Mouse (Mus musculus): ENCODE results near the gene Clec10a. TPM values are rescaled to one million over a fixed set of nuclear protein-coding genes. Genes with fewer than 3 reads are reported as not detected.

Clec10a gene
- total and polyA plus RNA-seq, 2 experiments from 2014 or later = 0.67 to 1.6 TPM

DNA sequence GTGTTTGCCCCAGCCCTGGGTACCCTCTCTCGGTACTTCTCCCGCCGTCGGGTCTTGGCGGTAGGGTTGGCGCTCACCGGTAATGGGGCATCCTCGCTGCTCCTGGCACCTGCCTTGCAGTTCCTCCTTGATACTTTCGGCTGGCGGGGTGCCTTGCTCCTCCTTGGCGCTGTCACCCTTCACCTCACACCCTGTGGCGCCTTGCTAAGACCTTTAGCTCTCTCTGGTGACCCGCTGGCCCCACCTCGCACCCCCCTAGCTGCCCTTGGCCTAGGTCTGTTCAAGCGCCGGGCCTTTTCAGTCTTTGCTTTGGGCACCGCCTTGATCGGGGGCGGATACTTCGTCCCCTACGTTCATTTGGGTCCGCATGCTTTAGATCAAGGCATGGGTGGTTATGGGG lies 59.3 kb downstream of the Clec10a start:
- peaks cover 7% of the 10 kb centered on the region for H3K36me3 ChIP-seq (ENCODE audit: insufficient read depth)
- peaks cover 27% of the 10 kb centered on the region for H3K4me1 ChIP-seq (ENCODE audit: insufficient read depth)
- no peaks in the 10 kb centered on the region for H3K9me3 ChIP-seq (ENCODE audit: low read length)
- ATAC-seq (no peak), DNase-seq (no peak)
- peak overlapping the region; percentile 80; the same call in 1 of the 2 replicates for H3K4me2 ChIP-seq (ENCODE audit: low read depth)
- no peak overlapping the region for H3K9ac ChIP-seq
- 14% methylated on average over 22 of the region's 22 CpGs for WGBS
- H3K27me3 ChIP-seq (ENCODE audit: insufficient read depth, low read length) = peaks cover 23% of the 10 kb centered on the region
- no peak for TF ChIP-seq CTCF (IDR thresholded peaks at IDR 0.05; ENCODE audit: low read depth)
- no peak overlapping the region for H3K4me3 ChIP-seq (ENCODE audit: low read depth, low read length)
- H3K27ac ChIP-seq (ENCODE audit: low read depth, low read length) = no peak overlapping the region

DNA sequence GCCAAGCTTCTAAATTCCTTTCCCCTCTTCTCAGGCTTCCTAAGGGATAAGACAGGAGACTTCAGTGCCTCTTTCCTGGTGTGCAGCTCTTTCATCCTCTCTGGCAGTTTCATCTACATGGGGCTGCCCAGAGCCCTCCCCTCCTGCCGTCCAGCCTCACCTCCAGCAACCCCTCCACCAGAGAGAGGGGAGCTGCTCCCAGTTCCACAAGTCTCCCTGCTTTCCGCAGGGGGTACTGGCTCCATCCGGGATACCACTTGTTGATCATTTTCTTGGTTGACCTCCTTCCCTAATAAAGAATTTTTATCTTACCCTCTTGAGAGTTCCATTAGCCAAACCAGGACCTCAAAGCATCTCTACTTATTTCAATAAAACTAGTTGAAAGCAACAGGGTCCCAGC lies 60.1 kb downstream of the Clec10a start:
- no peak overlapping the region for H3K27ac ChIP-seq (ENCODE audit: low read depth, low read length)
- 50% methylated on average over 3 of the region's 3 CpGs for WGBS

DNA sequence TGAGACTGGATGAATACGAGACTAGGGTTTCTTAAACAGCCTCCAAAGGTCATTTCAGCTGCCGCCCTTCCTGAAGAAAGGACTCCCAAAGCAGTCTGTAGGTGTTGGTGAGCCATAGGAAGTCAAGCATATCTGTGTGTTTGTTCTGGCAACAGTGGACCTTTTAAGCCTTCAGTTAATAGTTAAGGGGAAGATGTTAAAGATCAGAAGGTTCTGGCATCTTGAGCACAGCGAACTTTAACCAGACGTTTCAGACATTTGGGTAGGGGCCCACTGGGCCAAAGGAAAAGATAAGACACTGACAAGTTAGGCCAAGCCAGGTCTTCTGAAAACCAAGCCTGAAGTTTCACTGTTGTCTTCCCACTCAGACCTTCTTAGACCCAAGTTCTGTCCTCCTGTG lies 62.0 kb downstream of the Clec10a start:
- TF ChIP-seq CTCF (IDR thresholded peaks at IDR 0.05; ENCODE audit: low read depth) = no peak
- H3K27ac ChIP-seq (ENCODE audit: low read depth, low read length) = no peak overlapping the region
- no peak overlapping the region for H3K4me3 ChIP-seq (ENCODE audit: low read depth, low read length)
- DNase-seq (no peak), ATAC-seq (no peak)
- peaks cover 20% of the 10 kb centered on the region for H3K27me3 ChIP-seq (ENCODE audit: insufficient read depth, low read length)
- H3K9me3 ChIP-seq (ENCODE audit: low read length) = no peaks in the 10 kb centered on the region
- H3K36me3 ChIP-seq (ENCODE audit: insufficient read depth) = peaks cover 7% of the 10 kb centered on the region
- H3K4me1 ChIP-seq (ENCODE audit: insufficient read depth) = peaks cover 38% of the 10 kb centered on the region
- WGBS = 91% methylated on average over 4 of the region's 4 CpGs
- H3K4me2 ChIP-seq (ENCODE audit: low read depth) = no peak overlapping the region
- no peak overlapping the region for H3K9ac ChIP-seq

More for the DNA sequence above, 60.1 kb downstream of the Clec10a start:
- Histone ChIP-seq H3K36me3 (ENCODE audit: insufficient read depth) (peaks cover 7% of the 10 kb centered on the region), H3K4me1 (ENCODE audit: insufficient read depth) (peaks cover 27% of the 10 kb centered on the region), H3K9ac (no peak overlapping the region), H3K27me3 (ENCODE audit: insufficient read depth, low read length) (peaks cover 23% of the 10 kb centered on the region), H3K4me2 (ENCODE audit: low read depth) (no peak overlapping the region), H3K4me3 (ENCODE audit: low read depth, low read length) (no peak overlapping the region), H3K9me3 (ENCODE audit: low read length) (no peaks in the 10 kb centered on the region)
- no peak for DNase-seq
- TF ChIP-seq CTCF (IDR thresholded peaks at IDR 0.05; ENCODE audit: low read depth) = no peak
- no peak for ATAC-seq

- Histone ChIP-seq H3K9me3 (ENCODE audit: low read length) (no peaks in the 10 kb centered on the region), H3K27me3 (ENCODE audit: insufficient read depth, low read length) (peaks cover 13% of the 10 kb centered on the region), H3K9ac (no peak overlapping the region), H3K27ac (ENCODE audit: low read depth, low read length) (no peak overlapping the region), H3K4me3 (ENCODE audit: low read depth, low read length) (no peak overlapping the region), H3K36me3 (ENCODE audit: insufficient read depth) (peaks cover 7% of the 10 kb centered on the region), H3K4me1 (ENCODE audit: insufficient read depth) (peaks cover 35% of the 10 kb centered on the region), H3K4me2 (ENCODE audit: low read depth) (peak overlapping the region; percentile 89)
- no peak for DNase-seq
- 88% methylated on average over 15 of the region's 15 CpGs for WGBS
- no peak for ATAC-seq
- no peak for TF ChIP-seq CTCF (IDR thresholded peaks at IDR 0.05; ENCODE audit: low read depth)
Observed at GRCm38 (mm10) chr11:70218741-70219470, 62.9 kb downstream of the Clec10a start.

- no peak for ATAC-seq
- Histone ChIP-seq H3K4me1 (ENCODE audit: insufficient read depth) (peaks cover 27% of the 10 kb centered on the region), H3K27me3 (ENCODE audit: insufficient read depth, low read length) (peaks cover 4% of the 10 kb centered on the region), H3K4me3 (ENCODE audit: low read depth, low read length) (peak overlapping the region; percentile 61), H3K36me3 (ENCODE audit: insufficient read depth) (peaks cover 7% of the 10 kb centered on the region), H3K9ac (peak overlapping the region; percentile 78), H3K4me2 (ENCODE audit: low read depth) (peak overlapping the region; percentile 89), H3K27ac (ENCODE audit: low read depth, low read length) (peak overlapping the region; percentile 92), H3K9me3 (ENCODE audit: low read length) (no peaks in the 10 kb centered on the region)
- no peak for DNase-seq
- 55% methylated on average over 7 of the region's 7 CpGs for WGBS
- TF ChIP-seq CTCF (IDR thresholded peaks at IDR 0.05; ENCODE audit: low read depth) = no peak
Observed at GRCm38 (mm10) chr11:70219873-70220272, 63.9 kb downstream of the Clec10a start.

GRCm38 (mm10) chr11:70220323-70220722 lies 64.3 kb downstream of the Clec10a start:
- no peaks in the 10 kb centered on the region; the same call in 1 of the 2 replicates for H3K27me3 ChIP-seq (ENCODE audit: insufficient read depth, low read length)
- peaks cover 7% of the 10 kb centered on the region for H3K36me3 ChIP-seq (ENCODE audit: insufficient read depth)
- DNase-seq (no peak), ATAC-seq (no peak)
- peak overlapping the region; percentile 78 for H3K9ac ChIP-seq
- H3K27ac ChIP-seq (ENCODE audit: low read depth, low read length) = peak overlapping the region; percentile 92
- peak overlapping the region; percentile 61 for H3K4me3 ChIP-seq (ENCODE audit: low read depth, low read length)
- WGBS = 0% methylated on average over 24 of the region's 24 CpGs
- no peaks in the 10 kb centered on the region for H3K9me3 ChIP-seq (ENCODE audit: low read length)
- peak overlapping the region; percentile 89 for H3K4me2 ChIP-seq (ENCODE audit: low read depth)
- H3K4me1 ChIP-seq (ENCODE audit: insufficient read depth) = peaks cover 26% of the 10 kb centered on the region
- 0 out of 2 replicates have a peak, but pooled peaks have one; percentile 2 for TF ChIP-seq CTCF (IDR thresholded peaks at IDR 0.05; ENCODE audit: low read depth)

Other genes starting within 250 kb of the Clec10a start
- gene Gps2, start 242.3 kb upstream of the Clec10a start, total RNA-seq (2014; rRNA removed) = 44.4 and 48.0 TPM in 2 replicates
- gene Gps2, start 242.3 kb upstream of the Clec10a start, polyA plus RNA-seq (2015; fragmentation: Nextera tagmentation; extraction: Ambion mirVana) = 64.9 and 67.1 TPM in 2 replicates
- gene Eif5a, start 234.2 kb upstream of the Clec10a start, total RNA-seq (2014; rRNA removed) = 489 and 520 TPM in 2 replicates
- 1,306 and 1,372 TPM in 2 replicates for gene Eif5a, start 234.2 kb upstream of the Clec10a start, polyA plus RNA-seq (2015; fragmentation: Nextera tagmentation; extraction: Ambion mirVana)
- 7.8 and 22.8 TPM in 2 replicates for gene Ybx2, start 220.4 kb upstream of the Clec10a start, total RNA-seq (2014; rRNA removed)
- 1.5 and 2.5 TPM in 2 replicates for gene Ybx2, start 220.4 kb upstream of the Clec10a start, polyA plus RNA-seq (2015; fragmentation: Nextera tagmentation; extraction: Ambion mirVana)
- gene Slc2a4, start 208.0 kb upstream of the Clec10a start, total RNA-seq (2014; rRNA removed) = 4.1 and 7.8 TPM in 2 replicates
- gene Slc2a4, start 208.0 kb upstream of the Clec10a start, polyA plus RNA-seq (2015; fragmentation: Nextera tagmentation; extraction: Ambion mirVana) = 3.5 and 3.9 TPM in 2 replicates
- gene Cldn7, start 191.4 kb upstream of the Clec10a start, total RNA-seq (2014; rRNA removed) = not detected in 2 replicates
- gene Cldn7, start 191.4 kb upstream of the Clec10a start, polyA plus RNA-seq (2015; fragmentation: Nextera tagmentation; extraction: Ambion mirVana) = 0.34 and 0.42 TPM in 2 replicates
- 29.7 and 41.4 TPM in 2 replicates for gene Ctdnep1, start 175.0 kb upstream of the Clec10a start, total RNA-seq (2014; rRNA removed)
- 21.2 and 23.2 TPM in 2 replicates for gene Ctdnep1, start 175.0 kb upstream of the Clec10a start, polyA plus RNA-seq (2015; fragmentation: Nextera tagmentation; extraction: Ambion mirVana)
- gene Elp5, start 173.7 kb upstream of the Clec10a start, total RNA-seq (2014; rRNA removed) = 115 and 124 TPM in 2 replicates
- gene Elp5, start 173.7 kb upstream of the Clec10a start, polyA plus RNA-seq (2015; fragmentation: Nextera tagmentation; extraction: Ambion mirVana) = 187 and 198 TPM in 2 replicates
- gene Gabarap, start 165.1 kb upstream of the Clec10a start, total RNA-seq (2014; rRNA removed) = 246 and 261 TPM in 2 replicates
- 574 and 668 TPM in 2 replicates for gene Gabarap, start 165.1 kb upstream of the Clec10a start, polyA plus RNA-seq (2015; fragmentation: Nextera tagmentation; extraction: Ambion mirVana)
- 47.6 and 52.7 TPM in 2 replicates for gene Phf23, start 160.4 kb upstream of the Clec10a start, total RNA-seq (2014; rRNA removed)
- gene Phf23, start 160.4 kb upstream of the Clec10a start, polyA plus RNA-seq (2015; fragmentation: Nextera tagmentation; extraction: Ambion mirVana) = 48.0 and 49.7 TPM in 2 replicates
- 31.9 and 43.9 TPM in 2 replicates for gene Dvl2, start 155.6 kb upstream of the Clec10a start, total RNA-seq (2014; rRNA removed)
- 12.7 and 15.7 TPM in 2 replicates for gene Dvl2, start 155.6 kb upstream of the Clec10a start, polyA plus RNA-seq (2015; fragmentation: Nextera tagmentation; extraction: Ambion mirVana)
- gene Acadvl, start 140.8 kb upstream of the Clec10a start, total RNA-seq (2014; rRNA removed) = 45.1 and 47.7 TPM in 2 replicates
- 47.9 and 51.5 TPM in 2 replicates for gene Acadvl, start 140.8 kb upstream of the Clec10a start, polyA plus RNA-seq (2015; fragmentation: Nextera tagmentation; extraction: Ambion mirVana)
- gene Dlg4, start 139.3 kb upstream of the Clec10a start, total RNA-seq (2014; rRNA removed) = 214 and 230 TPM in 2 replicates
- 12.1 and 14.3 TPM in 2 replicates for gene Dlg4, start 139.3 kb upstream of the Clec10a start, polyA plus RNA-seq (2015; fragmentation: Nextera tagmentation; extraction: Ambion mirVana)
- gene Asgr1, start 102.1 kb upstream of the Clec10a start, total RNA-seq (2014; rRNA removed) = 3.0 and 5.4 TPM in 2 replicates
- 4.3 and 4.5 TPM in 2 replicates for gene Asgr1, start 102.1 kb upstream of the Clec10a start, polyA plus RNA-seq (2015; fragmentation: Nextera tagmentation; extraction: Ambion mirVana)
- not detected in 2 replicates for gene Asgr2, start 63.6 kb upstream of the Clec10a start, total RNA-seq (2014; rRNA removed)
- gene Asgr2, start 63.6 kb upstream of the Clec10a start, polyA plus RNA-seq (2015; fragmentation: Nextera tagmentation; extraction: Ambion mirVana) = not detected in 2 replicates
- 1.0 and 1.1 TPM in 2 replicates for gene Mgl2, start 25.9 kb upstream of the Clec10a start, total RNA-seq (2014; rRNA removed)
- 1.5 and 1.9 TPM in 2 replicates for gene Mgl2, start 25.9 kb upstream of the Clec10a start, polyA plus RNA-seq (2015; fragmentation: Nextera tagmentation; extraction: Ambion mirVana)
- gene Slc16a11, start 56.6 kb downstream of the Clec10a start, total RNA-seq (2014; rRNA removed) = 11.8 and 19.7 TPM in 2 replicates
- gene Slc16a11, start 56.6 kb downstream of the Clec10a start, polyA plus RNA-seq (2015; fragmentation: Nextera tagmentation; extraction: Ambion mirVana) = 9.6 and 13.1 TPM in 2 replicates
- gene Slc16a13, start 64.9 kb downstream of the Clec10a start, total RNA-seq (2014; rRNA removed) = 9.8 and 10.9 TPM in 2 replicates
- gene Slc16a13, start 64.9 kb downstream of the Clec10a start, polyA plus RNA-seq (2015; fragmentation: Nextera tagmentation; extraction: Ambion mirVana) = 8.2 and 9.6 TPM in 2 replicates
- gene Bcl6b, start 73.6 kb downstream of the Clec10a start, total RNA-seq (2014; rRNA removed) = 4.2 TPM in 2 replicates
- gene Bcl6b, start 73.6 kb downstream of the Clec10a start, polyA plus RNA-seq (2015; fragmentation: Nextera tagmentation; extraction: Ambion mirVana) = 3.8 and 5.3 TPM in 2 replicates
- gene 0610010K14Rik, start 81.7 kb downstream of the Clec10a start, total RNA-seq (2014; rRNA removed) = 48.7 and 54.1 TPM in 2 replicates
- gene 0610010K14Rik, start 81.7 kb downstream of the Clec10a start, polyA plus RNA-seq (2015; fragmentation: Nextera tagmentation; extraction: Ambion mirVana) = 161 and 207 TPM in 2 replicates
- gene Gm21988, start 83.6 kb downstream of the Clec10a start, total RNA-seq (2014; rRNA removed) = 4.9 and 7.4 TPM in 2 replicates
- gene Gm21988, start 83.6 kb downstream of the Clec10a start, polyA plus RNA-seq (2015; fragmentation: Nextera tagmentation; extraction: Ambion mirVana) = 16.6 and 19.4 TPM in 2 replicates
- 24.6 and 48.0 TPM in 2 replicates for gene Rnasek, start 83.6 kb downstream of the Clec10a start, total RNA-seq (2014; rRNA removed)
- 520 and 544 TPM in 2 replicates for gene Rnasek, start 83.6 kb downstream of the Clec10a start, polyA plus RNA-seq (2015; fragmentation: Nextera tagmentation; extraction: Ambion mirVana)
- 0.10 and 0.31 TPM in 2 replicates for gene Alox12, start 99.2 kb downstream of the Clec10a start, total RNA-seq (2014; rRNA removed)
- 0.46 and 0.59 TPM in 2 replicates for gene Alox12, start 99.2 kb downstream of the Clec10a start, polyA plus RNA-seq (2015; fragmentation: Nextera tagmentation; extraction: Ambion mirVana)
- 0.10 TPM in 1 of 2 replicates, not detected in the other for gene Alox12e, start 166.4 kb downstream of the Clec10a start, total RNA-seq (2014; rRNA removed)
- gene Alox12e, start 166.4 kb downstream of the Clec10a start, polyA plus RNA-seq (2015; fragmentation: Nextera tagmentation; extraction: Ambion mirVana) = 0.08 TPM in 2 replicates
- not detected in 2 replicates for gene Alox15, start 195.8 kb downstream of the Clec10a start, total RNA-seq (2014; rRNA removed)
- gene Alox15, start 195.8 kb downstream of the Clec10a start, polyA plus RNA-seq (2015; fragmentation: Nextera tagmentation; extraction: Ambion mirVana) = 0.09 TPM in 1 of 2 replicates, not detected in the other